Mouse (Mus musculus) kidney, adult 18-20 months (tissue): ENCODE results near the gene Grap2.
A peak's percentile ranks its signal among the peaks of the same experiment; 100 is the strongest.

Experiments
- DNase-seq: peaks from one replicate; pipeline ENCODE4 v3.0.0; 2021

The Grap2 gene

GRCm38 (mm10) chr15:80641702-80642435 is 69.5 kb downstream of the Grap2 start:
- DNase-seq: no peak

- no peak for DNase-seq
Observed at GRCm38 (mm10) chr15:80645006-80645797, 72.8 kb downstream of the Grap2 start.

- no peak for DNase-seq
Observed at GRCm38 (mm10) chr15:80648977-80649606, 76.7 kb downstream of the Grap2 start.

- DNase-seq: no peak
Observed at GRCm38 (mm10) chr15:80650412-80650811, 78.0 kb downstream of the Grap2 start.

GRCm38 (mm10) chr15:80653865-80654264 is 81.5 kb downstream of the Grap2 start:
- no peak for DNase-seq

GRCm38 (mm10) chr15:80658815-80659471 is 86.5 kb downstream of the Grap2 start:
- DNase-seq: no peak

- DNase-seq: no peak
Observed at GRCm38 (mm10) chr15:80660963-80661362, 88.6 kb downstream of the Grap2 start.

GRCm38 (mm10) chr15:80664444-80664843 is 92.0 kb downstream of the Grap2 start:
- DNase-seq: no peak

- DNase-seq: peak; percentile 78
Observed at GRCm38 (mm10) chr15:80671295-80672252, 99.2 kb downstream of the Grap2 start, which contains the start of gene Fam83f. Gene Fam83f, plus strand, starts transcription at chr15:80671847.

- no peak for DNase-seq
Observed at GRCm38 (mm10) chr15:80672810-80673209, 100.4 kb downstream of the Grap2 start.

GRCm38 (mm10) chr15:80673337-80674095 is 101.1 kb downstream of the Grap2 start:
- DNase-seq: no peak

- peak; percentile 5 for DNase-seq
Observed at GRCm38 (mm10) chr15:80674700-80675099, 102.3 kb downstream of the Grap2 start.

- peak; percentile 72 for DNase-seq
Observed at GRCm38 (mm10) chr15:80679515-80680215, 107.3 kb downstream of the Grap2 start.

GRCm38 (mm10) chr15:80680347-80681030 is 108.1 kb downstream of the Grap2 start:
- DNase-seq: peak; percentile 65

GRCm38 (mm10) chr15:80681466-80681881 is 109.1 kb downstream of the Grap2 start:
- no peak for DNase-seq

GRCm38 (mm10) chr15:80682343-80682742 is 109.9 kb downstream of the Grap2 start:
- peak; percentile 42 for DNase-seq

- peak; percentile 22 for DNase-seq
Observed at GRCm38 (mm10) chr15:80683151-80683550, 110.8 kb downstream of the Grap2 start.

GRCm38 (mm10) chr15:80683990-80684389 is 111.6 kb downstream of the Grap2 start:
- DNase-seq: peak; percentile 17

- no peak for DNase-seq
Observed at GRCm38 (mm10) chr15:80684786-80685602, 112.6 kb downstream of the Grap2 start.
